Mouse (Mus musculus) cerebellum, adult 9-11 months (tissue): ENCODE results near the gene Alx3.
A peak's percentile ranks its signal among the peaks of the same experiment; 100 is the strongest.

Source experiments
- DNase-seq: peaks from one replicate; pipeline ENCODE4 v3.0.0; 2022

Gene Alx3

GRCm38 (mm10) chr3:107594662-107595263 lies at the start of gene Alx3:
Gene Alx3, plus strand, starts transcription at chr3:107595031.
- no peak for DNase-seq

GRCm38 (mm10) chr3:107545278-107545677 lies 49.6 kb upstream of the Alx3 start:
- no peak for DNase-seq

- DNase-seq, result no peak
Measured at GRCm38 (mm10) chr3:107545716-107546412, 49.0 kb upstream of the Alx3 start.

- DNase-seq, result peak; percentile 82
Measured at GRCm38 (mm10) chr3:107546956-107547355, 47.9 kb upstream of the Alx3 start.

- DNase-seq, result peak; percentile 63
Measured at GRCm38 (mm10) chr3:107550409-107551049, 44.3 kb upstream of the Alx3 start.

- DNase-seq, result no peak
Measured at GRCm38 (mm10) chr3:107554842-107555241, 40.0 kb upstream of the Alx3 start, which contains the start of gene Ubl4b. Gene Ubl4b, minus strand, starts transcription at chr3:107555073.

- DNase-seq, result no peak
Measured at GRCm38 (mm10) chr3:107558740-107559139, 36.1 kb upstream of the Alx3 start.

GRCm38 (mm10) chr3:107559183-107559582 lies 35.6 kb upstream of the Alx3 start:
- peak; percentile 76 for DNase-seq

- DNase-seq, result no peak
Measured at GRCm38 (mm10) chr3:107562104-107562503, 32.7 kb upstream of the Alx3 start.

GRCm38 (mm10) chr3:107562591-107562990 lies 32.2 kb upstream of the Alx3 start:
- DNase-seq, result no peak

GRCm38 (mm10) chr3:107563880-107564279 lies 31.0 kb upstream of the Alx3 start:
- no peak for DNase-seq

GRCm38 (mm10) chr3:107565331-107565730 lies 29.5 kb upstream of the Alx3 start:
- no peak for DNase-seq

- no peak for DNase-seq
Measured at GRCm38 (mm10) chr3:107567766-107568165, 27.1 kb upstream of the Alx3 start.

- DNase-seq, result no peak
Measured at GRCm38 (mm10) chr3:107568721-107569120, 26.1 kb upstream of the Alx3 start.

- no peak for DNase-seq
Measured at GRCm38 (mm10) chr3:107571205-107571604, 23.6 kb upstream of the Alx3 start.

GRCm38 (mm10) chr3:107576807-107577206 lies 18.0 kb upstream of the Alx3 start:
- DNase-seq, result no peak

- DNase-seq, result no peak
Measured at GRCm38 (mm10) chr3:107577810-107578390, 16.9 kb upstream of the Alx3 start.

- DNase-seq, result peak; percentile 54
Measured at GRCm38 (mm10) chr3:107579466-107579865, 15.4 kb upstream of the Alx3 start.

GRCm38 (mm10) chr3:107581103-107582010 lies 13.5 kb upstream of the Alx3 start:
- no peak for DNase-seq

- DNase-seq, result no peak
Measured at GRCm38 (mm10) chr3:107582130-107582874, 12.5 kb upstream of the Alx3 start.

- DNase-seq, result no peak
Measured at GRCm38 (mm10) chr3:107582875-107583767, 11.7 kb upstream of the Alx3 start.
